Mouse (Mus musculus): ENCODE results near the gene Mup19. TPM values are rescaled to one million over a fixed set of nuclear protein-coding genes. Genes with fewer than 3 reads are reported as not detected.

Mup19 gene
- 1.0 TPM for polyA plus RNA-seq (2014; fragmentation: Illumina TruSeq; extraction: RNeasy Lipid Tissue Mini Kit (QIAGEN cat#74804); ENCODE audit: low replicate concordance)

GRCm38 (mm10) chr4:61782169-61782568 lies at the start of gene Mup19:
Gene Mup19 (minus strand): TSS chr4:61782269.

Other genes with a start within 250 kb of the Mup19 start
- not detected for gene Mup17, start 186.4 kb downstream of the Mup19 start, polyA plus RNA-seq (2014; fragmentation: Illumina TruSeq; extraction: RNeasy Lipid Tissue Mini Kit (QIAGEN cat#74804); ENCODE audit: low replicate concordance)
- gene Mup18, start 108.1 kb downstream of the Mup19 start, polyA plus RNA-seq (2014; fragmentation: Illumina TruSeq; extraction: RNeasy Lipid Tissue Mini Kit (QIAGEN cat#74804); ENCODE audit: low replicate concordance): not detected
- not detected for gene Mup5, start 53.0 kb upstream of the Mup19 start, polyA plus RNA-seq (2014; fragmentation: Illumina TruSeq; extraction: RNeasy Lipid Tissue Mini Kit (QIAGEN cat#74804); ENCODE audit: low replicate concordance)

All from small intestine, adult 10 weeks (tissue).